Mouse (Mus musculus): Measurements from ENCODE around the gene Sorbs2. TPM values are rescaled to one million over a fixed set of nuclear protein-coding genes. Genes with fewer than 3 reads are reported as not detected.

The Sorbs2 gene
- total RNA-seq, 1 experiment from 2014 or later = 106 TPM

DNA sequence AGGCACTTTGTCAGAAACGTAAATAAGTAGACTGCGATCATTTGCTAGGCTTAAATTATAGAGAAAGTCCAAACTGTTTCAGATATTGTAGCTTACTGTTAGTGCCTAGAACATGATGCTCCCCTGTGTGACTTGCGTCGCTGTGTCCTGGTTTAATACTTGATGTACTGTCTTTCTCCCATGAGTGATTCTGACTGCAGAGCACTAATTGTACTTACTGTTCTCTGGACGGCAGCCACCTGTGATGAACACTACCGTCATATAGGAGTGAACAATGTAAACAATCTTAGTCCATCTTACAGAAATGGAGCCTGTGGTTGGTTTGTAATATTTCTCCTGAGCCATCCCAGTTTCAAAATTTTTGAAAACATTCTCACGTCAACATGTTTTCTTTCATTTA lies 248.4 kb downstream of the Sorbs2 start:
- no peak for DNase-seq

- no peak for DNase-seq
Measured at GRCm38 (mm10) chr8:45760622-45761021, 253.0 kb downstream of the Sorbs2 start.

DNA sequence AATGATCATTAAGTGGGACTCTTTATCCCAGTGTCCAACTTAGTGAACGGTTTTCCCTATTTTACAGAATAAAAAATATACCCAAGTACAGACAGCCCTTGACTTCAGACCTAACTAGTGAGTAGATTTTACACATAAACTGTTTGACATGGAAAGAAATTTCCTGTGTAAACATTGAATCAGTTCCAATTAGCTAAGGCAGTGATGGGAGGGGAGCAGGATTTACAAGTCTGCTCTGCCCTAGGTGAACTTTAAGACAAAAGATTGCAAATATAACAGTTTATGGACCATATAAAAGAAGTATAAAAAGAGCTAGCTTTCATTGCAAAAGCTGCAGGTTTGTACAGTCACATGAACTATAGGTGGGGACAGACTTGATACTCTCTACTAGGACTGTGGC lies 253.5 kb downstream of the Sorbs2 start:
- no peak for DNase-seq

DNA sequence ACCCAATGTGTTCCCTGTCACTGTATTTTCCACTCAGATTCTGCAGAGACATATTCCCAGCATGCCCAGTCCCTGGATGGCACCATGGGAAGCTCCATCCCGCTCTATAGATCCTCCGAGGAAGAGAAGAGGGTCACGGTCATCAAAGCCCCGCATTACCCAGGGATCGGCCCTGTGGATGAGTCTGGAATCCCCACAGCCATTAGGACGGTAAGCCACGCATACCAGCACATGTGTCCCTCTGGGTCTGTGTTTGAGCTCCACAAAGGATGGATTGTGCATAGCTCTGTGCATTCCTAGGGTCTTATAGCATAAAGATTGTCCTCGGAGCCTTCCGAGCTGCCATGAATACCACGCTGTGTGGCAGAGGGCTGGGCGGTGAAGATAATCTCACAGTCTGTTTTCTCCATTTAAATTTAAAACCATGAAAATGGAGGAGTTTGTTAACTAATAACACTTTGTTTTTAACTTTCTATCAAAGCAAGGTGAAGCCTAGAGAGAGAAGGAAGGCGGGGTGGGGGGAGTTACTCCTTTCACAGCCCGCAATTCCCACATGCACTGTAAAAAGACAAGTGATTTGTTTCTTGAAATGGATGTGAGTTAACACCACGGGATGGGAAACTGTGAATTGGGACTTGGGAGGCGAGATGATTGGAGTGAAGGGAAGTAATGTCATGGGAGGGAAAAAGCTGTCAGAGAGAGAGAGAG lies 255.5 kb downstream of the Sorbs2 start:
- DNase-seq = no peak

GRCm38 (mm10) chr8:45763690-45764342 lies 256.2 kb downstream of the Sorbs2 start:
- DNase-seq = peak; percentile 73

DNA sequence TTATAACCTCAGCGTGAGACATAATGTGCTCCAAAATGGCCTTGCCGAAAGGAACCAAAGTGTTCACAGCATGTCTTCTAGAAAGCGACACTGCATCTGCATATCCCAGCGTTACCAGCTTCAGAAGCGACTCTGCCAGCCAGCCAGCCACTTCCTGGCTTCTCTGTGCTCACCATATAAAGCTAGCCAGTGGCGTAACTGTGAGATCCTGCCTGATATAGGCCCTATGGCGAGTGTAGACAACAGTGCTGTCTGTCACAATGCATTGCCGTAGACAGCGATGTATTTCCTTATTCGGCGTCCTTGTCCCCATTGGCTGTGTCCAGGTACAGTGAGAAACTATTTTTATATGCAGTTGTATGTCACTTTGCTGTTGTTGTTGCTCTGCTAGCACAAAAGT lies 258.6 kb downstream of the Sorbs2 start:
- DNase-seq = no peak

- DNase-seq = no peak
Measured at GRCm38 (mm10) chr8:45774841-45775240, 267.3 kb downstream of the Sorbs2 start.

GRCm38 (mm10) chr8:45775481-45775880 lies 267.9 kb downstream of the Sorbs2 start:
- DNase-seq = no peak

DNA sequence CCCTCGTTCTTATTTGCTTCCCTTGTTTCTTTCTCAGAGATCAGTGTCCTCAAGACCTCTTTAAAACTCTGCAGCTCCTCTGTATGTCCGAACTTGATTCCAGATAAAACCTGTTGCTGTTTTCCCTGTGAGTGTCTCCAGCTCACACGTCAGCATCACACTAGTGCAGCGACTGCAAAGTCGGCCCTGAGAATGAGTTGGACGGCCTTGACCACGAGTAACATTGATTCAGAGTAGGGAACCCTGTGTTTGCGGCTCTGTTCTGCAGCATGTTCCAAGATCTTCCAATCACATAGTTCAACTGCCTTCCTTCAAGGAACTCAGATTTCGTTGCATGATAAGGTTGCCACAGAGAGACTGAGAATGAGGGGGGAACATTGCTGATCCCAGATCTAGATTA lies 268.8 kb downstream of the Sorbs2 start:
- peak; percentile 68 for DNase-seq

- DNase-seq = no peak
Measured at GRCm38 (mm10) chr8:45776977-45777376, 269.4 kb downstream of the Sorbs2 start.

- DNase-seq = peak; percentile 16
Measured at GRCm38 (mm10) chr8:45780585-45780984, 273.0 kb downstream of the Sorbs2 start.

DNA sequence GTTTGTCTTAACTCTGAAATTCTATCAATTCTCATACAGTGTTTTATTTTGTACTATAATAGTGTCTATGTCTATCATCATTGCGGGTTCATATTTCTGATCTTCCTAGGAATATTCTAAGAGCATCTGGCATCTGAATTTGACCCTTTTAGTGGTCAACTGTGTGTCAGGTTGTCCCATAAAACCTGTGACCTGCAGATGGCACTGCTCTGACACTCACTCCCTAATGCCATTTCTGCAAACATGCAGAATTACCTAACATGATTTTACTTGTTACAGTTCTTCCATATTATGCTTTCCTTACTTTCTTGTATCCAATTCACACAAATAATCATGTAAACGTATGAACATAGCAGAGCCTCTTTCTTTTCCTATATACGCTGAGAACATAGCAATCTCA lies 281.0 kb downstream of the Sorbs2 start:
- DNase-seq = no peak

GRCm38 (mm10) chr8:45794847-45795246 lies 287.3 kb downstream of the Sorbs2 start:
- DNase-seq = peak; percentile 19

- peak; percentile 69 for DNase-seq
Measured at GRCm38 (mm10) chr8:45796331-45796740, 288.7 kb downstream of the Sorbs2 start.

DNA sequence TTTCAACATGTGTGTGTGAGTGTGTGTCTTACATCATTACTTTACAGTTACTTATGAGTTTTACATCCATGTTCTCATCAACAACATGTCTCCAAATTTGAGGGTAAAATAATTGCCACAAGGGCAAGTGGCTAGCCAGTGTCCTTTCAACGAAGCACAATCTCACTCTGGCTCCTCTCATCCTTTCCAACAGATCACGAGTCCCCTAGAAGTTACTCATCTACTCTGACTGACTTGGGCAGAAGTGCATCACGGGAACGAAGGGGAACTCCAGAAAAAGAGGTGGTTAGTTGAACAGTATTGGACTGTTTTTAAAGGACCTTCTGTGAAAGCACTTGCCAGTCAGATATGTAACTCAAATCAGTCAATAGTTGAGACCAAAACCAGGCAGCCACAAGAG lies 291.9 kb downstream of the Sorbs2 start:
- DNase-seq = no peak

GRCm38 (mm10) chr8:45808597-45808996 lies 301.0 kb downstream of the Sorbs2 start:
- DNase-seq = no peak

- DNase-seq = peak; percentile 69
Measured at GRCm38 (mm10) chr8:45816765-45817426, 309.3 kb downstream of the Sorbs2 start.

GRCm38 (mm10) chr8:45821650-45822049 lies 314.1 kb downstream of the Sorbs2 start:
- no peak for DNase-seq

GRCm38 (mm10) chr8:45829985-45830548 lies 322.5 kb downstream of the Sorbs2 start:
- no peak for DNase-seq

- DNase-seq = no peak
Measured at GRCm38 (mm10) chr8:45833896-45834295, 326.3 kb downstream of the Sorbs2 start.

DNA sequence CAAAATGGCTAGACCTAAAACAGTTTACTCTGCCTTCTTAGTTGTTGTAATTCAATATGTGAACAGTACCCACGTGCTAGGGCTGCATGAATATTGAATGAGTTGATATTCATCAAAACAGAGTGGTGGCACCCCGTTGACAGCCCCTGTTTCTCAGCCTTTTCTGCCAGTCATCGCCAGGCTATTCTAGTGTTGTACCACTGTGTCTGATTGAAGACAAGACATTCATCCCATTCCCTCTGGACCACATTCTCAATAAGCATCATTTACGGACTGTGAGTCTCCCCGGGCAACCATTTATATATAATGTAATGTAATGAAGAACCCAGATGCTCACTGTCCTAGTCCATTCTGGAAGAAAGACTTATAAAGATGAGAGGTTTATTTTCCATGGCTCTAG lies 335.7 kb downstream of the Sorbs2 start:
- DNase-seq = no peak

- DNase-seq = no peak
Measured at GRCm38 (mm10) chr8:45844097-45844885, 336.7 kb downstream of the Sorbs2 start.

All from adrenal gland, postnatal 14 days (tissue).